Mouse (Mus musculus) frontal cortex, adult 2 months (tissue): ENCODE measurements around the gene Dpy19l1. TPM values are rescaled to one million over a fixed set of nuclear protein-coding genes. Genes with fewer than 3 reads are reported as not detected.
A peak's percentile ranks its signal among the peaks of the same experiment; 100 is the strongest.

Experiments
- DNase-seq, 2 experiments: peaks; one replicate each; pipeline ENCODE4 v3.0.0; 2022; ENCODE audit warnings: low spot score in 1 of 2; ENCODE audit errors: extremely low spot score in 1 of 2
- polyA plus RNA-seq: library from polyadenylated mRNA; depleted of rRNA; stranded (reverse); fragments of >200 nt; gene quantifications from 2 replicates; pipeline ENCODE4 v1.2.3, GENCODE M21; 2012

The Dpy19l1 gene
- polyA plus RNA-seq, 1 experiment, result 69.1 TPM

GRCm38 (mm10) chr9:24472514-24472913, 30.4 kb downstream of the Dpy19l1 start:
- DNase-seq, result no peak

- DNase-seq, result no peak
Measured at GRCm38 (mm10) chr9:24470166-24470565, 32.8 kb downstream of the Dpy19l1 start.

DNA sequence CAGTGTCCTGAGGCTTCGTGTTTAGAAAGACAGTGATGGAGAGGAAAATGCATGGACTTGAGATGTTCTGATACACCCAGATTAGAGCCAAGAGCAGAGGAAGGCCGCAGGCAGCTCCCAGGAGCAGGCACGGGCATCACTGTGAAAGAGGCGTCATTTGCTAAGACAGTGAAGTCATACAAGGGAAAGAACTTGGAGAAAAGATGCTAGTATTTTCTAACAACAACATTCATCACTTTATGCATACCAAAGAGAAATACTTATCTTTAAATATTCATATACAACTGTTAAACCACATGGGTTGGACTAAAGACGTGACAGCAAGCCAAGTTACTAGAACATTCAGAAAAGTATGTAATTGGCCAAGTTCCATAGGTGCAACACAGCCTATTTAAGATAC, 35.8 kb downstream of the Dpy19l1 start:
- DNase-seq, result no peak

GRCm38 (mm10) chr9:24466649-24467048, 36.3 kb downstream of the Dpy19l1 start:
- DNase-seq, result peak in 1 of 2 experiments; percentile 22

GRCm38 (mm10) chr9:24461379-24461961, 41.5 kb downstream of the Dpy19l1 start:
- no peak for DNase-seq

DNA sequence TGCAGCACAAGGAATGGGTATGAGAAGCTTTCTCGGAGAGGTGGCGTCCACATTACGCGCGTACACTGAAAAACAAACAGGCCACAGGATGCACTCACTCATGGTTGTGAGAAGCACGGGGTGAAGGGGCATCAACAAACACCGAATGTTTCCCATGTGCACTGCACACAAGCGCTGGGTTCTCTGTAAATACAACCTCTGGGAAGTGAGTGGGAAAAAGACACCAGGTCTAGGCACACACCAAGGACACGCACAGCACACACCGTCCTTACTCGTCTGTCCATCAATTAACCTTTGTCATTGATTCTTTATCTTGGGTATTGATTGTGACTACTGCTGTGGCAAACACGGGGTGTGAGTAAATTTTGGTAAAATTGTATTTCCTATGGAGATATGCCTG, 49.1 kb downstream of the Dpy19l1 start:
- no peak for DNase-seq

DNA sequence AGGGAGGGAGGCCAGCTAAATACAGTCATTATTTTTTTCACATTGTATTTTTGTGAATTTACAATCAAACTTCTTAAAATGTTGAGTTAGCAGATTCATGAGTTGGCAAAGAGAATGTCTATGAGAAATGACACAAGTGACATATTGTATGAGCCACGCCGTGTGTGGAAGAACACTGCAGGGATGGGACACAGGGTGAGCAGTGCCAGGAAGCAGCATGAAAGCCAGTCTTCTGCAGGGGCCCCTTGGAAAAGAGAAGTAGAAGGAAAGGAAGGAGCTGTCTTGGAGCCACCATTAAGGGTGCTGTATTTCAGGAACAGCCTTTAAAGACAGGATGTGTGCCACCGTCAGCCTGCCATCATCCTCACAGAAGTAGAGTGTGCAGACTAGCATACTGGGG, 52.0 kb downstream of the Dpy19l1 start:
- no peak for DNase-seq

DNA sequence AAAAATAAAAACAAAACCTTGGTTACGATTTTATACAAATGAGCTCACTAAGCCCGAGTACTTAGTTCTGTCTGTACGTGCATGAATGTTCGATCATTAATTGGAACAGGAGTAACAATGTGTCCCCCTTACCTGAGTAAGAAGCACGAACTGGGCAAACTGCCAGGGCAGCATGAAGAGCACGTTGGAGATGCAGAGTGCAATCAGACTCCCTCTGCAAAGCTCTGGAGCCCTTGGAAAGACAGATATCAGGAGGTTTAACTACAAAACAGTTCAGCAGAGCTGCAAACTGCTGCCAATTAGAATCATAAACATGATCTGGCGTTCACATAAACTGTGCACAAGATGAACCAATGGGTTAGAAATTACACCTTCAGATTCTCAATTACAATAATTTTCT, 52.4 kb downstream of the Dpy19l1 start:
- DNase-seq, result no peak

- no peak for DNase-seq
Measured at GRCm38 (mm10) chr9:24434901-24435300, 68.0 kb downstream of the Dpy19l1 start.

- no peak for DNase-seq
Measured at GRCm38 (mm10) chr9:24429721-24430120, 73.2 kb downstream of the Dpy19l1 start.

DNA sequence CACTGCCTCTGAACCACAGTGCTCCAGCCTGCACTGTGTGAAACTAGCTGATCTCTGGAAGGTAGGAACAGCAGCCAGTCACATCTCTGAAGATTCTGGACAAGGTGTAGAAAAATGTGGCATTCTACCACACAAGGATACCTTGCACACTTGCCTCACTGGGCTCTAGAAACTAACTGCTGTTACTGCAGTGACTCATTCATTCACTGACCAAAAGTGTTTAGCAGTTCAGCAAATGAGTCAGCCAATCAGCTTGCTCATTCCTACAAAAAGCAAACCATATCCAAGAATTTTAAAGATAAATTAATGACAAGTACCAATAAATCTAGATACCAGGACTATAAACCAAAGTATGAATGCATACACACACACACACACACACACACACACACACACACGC, 77.3 kb downstream of the Dpy19l1 start:
- no peak for DNase-seq

DNA sequence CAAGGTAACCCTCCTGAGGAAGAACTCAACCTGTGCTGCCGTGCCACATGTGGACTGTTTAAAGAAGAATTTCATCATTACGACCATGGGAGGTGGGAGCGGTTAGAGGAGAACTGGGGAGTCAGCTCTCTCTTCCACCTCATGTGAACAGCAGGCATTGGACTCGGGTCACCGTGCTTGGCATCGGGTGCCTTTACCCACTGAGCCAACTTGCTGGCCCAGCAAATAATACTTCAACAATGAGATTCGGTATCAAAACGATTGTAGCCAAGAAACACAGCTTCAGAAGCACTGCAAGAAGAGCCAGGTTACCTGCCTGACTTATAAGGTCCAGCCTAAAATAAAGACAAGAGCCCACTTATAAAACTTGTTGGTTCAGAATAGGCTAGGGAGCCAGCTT, 79.7 kb downstream of the Dpy19l1 start:
- DNase-seq, result no peak

DNA sequence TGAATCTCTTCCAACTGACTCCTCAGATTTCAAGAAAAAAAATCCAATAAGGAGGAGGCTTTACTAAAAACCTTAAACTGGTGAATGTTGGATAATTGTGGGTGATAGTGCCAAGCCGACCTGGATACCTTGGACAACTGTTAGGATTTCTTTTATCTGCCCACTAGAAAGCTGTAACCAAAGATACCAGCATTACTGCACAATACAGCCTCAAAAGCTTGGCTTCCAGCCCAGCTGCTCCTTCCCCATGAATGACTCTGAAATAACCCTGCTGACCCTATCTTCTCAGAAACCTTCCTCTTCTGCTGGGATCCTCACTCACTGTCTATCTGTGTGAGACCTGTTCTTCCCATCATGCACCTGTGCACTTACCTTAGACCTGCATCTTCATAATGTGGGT, 81.1 kb downstream of the Dpy19l1 start:
- DNase-seq, result no peak

- no peak for DNase-seq
Measured at GRCm38 (mm10) chr9:24421221-24421620, 81.7 kb downstream of the Dpy19l1 start.

- no peak for DNase-seq
Measured at GRCm38 (mm10) chr9:24420144-24420543, 82.8 kb downstream of the Dpy19l1 start.

- DNase-seq, result no peak
Measured at GRCm38 (mm10) chr9:24418281-24418680, 84.7 kb downstream of the Dpy19l1 start.

- DNase-seq, result no peak
Measured at GRCm38 (mm10) chr9:24411483-24411882, 91.5 kb downstream of the Dpy19l1 start.

- no peak for DNase-seq
Measured at GRCm38 (mm10) chr9:24410439-24410838, 92.5 kb downstream of the Dpy19l1 start.

DNA sequence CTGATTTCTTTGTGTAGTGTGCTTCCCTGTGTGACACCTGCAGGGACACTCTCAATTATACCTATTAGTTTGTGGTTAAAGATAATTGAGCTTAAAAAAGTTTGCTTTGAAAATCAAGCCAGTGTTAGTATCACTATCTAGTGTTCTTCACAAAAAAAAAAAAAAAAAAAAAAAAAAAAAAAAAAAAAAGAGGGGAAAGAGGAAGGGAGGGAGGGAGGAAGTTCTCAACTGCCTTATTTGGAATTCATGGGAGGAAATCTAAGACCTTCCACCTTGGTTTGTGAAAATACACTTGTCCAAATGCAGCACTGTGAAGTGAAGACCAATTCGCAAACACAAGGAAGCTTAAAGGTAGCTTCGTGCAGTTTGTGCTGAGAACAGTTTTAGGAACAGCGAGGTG, 94.9 kb downstream of the Dpy19l1 start:
- DNase-seq, result no peak

GRCm38 (mm10) chr9:24394146-24394545, 108.8 kb downstream of the Dpy19l1 start:
- no peak for DNase-seq

- DNase-seq, result peak in 1 of 2 experiments; percentile 21
Measured at GRCm38 (mm10) chr9:24390807-24391370, 112.1 kb downstream of the Dpy19l1 start.

GRCm38 (mm10) chr9:24387230-24387629, 115.7 kb downstream of the Dpy19l1 start:
- DNase-seq, result no peak

- DNase-seq, result no peak
Measured at GRCm38 (mm10) chr9:24379321-24379720, 123.6 kb downstream of the Dpy19l1 start.
